In the genomic region with DNA sequence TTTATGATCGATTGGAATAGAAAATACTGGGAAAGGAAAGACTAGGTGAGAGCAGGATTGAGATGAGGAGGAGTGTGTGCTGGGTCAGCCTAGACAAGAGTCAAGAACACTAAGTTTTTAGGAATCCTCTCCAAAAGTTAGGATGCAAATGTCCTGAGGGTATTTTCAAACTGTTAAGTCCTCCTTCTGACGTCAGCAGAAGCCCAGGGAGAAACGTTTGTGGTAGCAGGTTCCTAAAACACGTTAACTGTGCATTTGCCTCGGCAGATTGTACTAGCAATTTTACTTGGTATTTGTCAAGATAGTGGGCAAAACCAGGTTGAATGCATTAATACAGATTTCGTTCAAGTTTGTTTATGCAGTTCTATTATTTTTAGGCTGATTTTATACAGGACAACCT, we compare ENCODE assay signal across 8 mouse cellular contexts. TPM values are rescaled to one million over a fixed set of nuclear protein-coding genes. Genes with fewer than 3 reads are reported as not detected.
DNase-seq lines count a peak whose midpoint lies in the region; ATAC-seq and TF ChIP-seq lines count a peak whose summit lies in the region.
"Had no signal": no experiment of that assay in that cellular context is flagged by ENCODE, and none has a peak within 500 bp of the region (broad histone marks: within the 10 kb centered on the region; RNA-seq: fewer than 3 reads in every experiment).

No protein-coding gene starts in this region.

- peak overlapping the region; percentile 79 for H3K4me3 ChIP-seq in midbrain, embryonic 10.5 days
- H3K4me3 ChIP-seq in midbrain, postnatal 0 days (ENCODE audit: low read depth, low read length): no peak overlapping the region
- peak overlapping the region; percentile 75 for H3K4me3 ChIP-seq in forebrain, embryonic 11.5 days (ENCODE audit: low read depth, low read length)
- peak overlapping the region; percentile 78 for H3K4me3 ChIP-seq in limb, embryonic 15.5 days

- no peak overlapping the region for H3K9ac ChIP-seq in midbrain, postnatal 0 days (replicated peaks; ENCODE audit: low read length, poor library complexity, severe bottlenecking)
- peak overlapping the region; percentile 78 for H3K9ac ChIP-seq in forebrain, embryonic 11.5 days (ENCODE audit: low read length)
- no peak overlapping the region for H3K9ac ChIP-seq in limb, embryonic 15.5 days

- H3K36me3 ChIP-seq in midbrain, embryonic 10.5 days: peaks cover 41% of the 10 kb centered on the region
- H3K36me3 ChIP-seq in midbrain, postnatal 0 days (ENCODE audit: insufficient read depth, low read length): no peaks in the 10 kb centered on the region
- peaks cover 5% of the 10 kb centered on the region; the same call in 1 of the 2 replicates for H3K36me3 ChIP-seq in forebrain, embryonic 11.5 days (ENCODE audit: control insufficient read depth, insufficient read depth, low read length)
- peaks cover 16% of the 10 kb centered on the region for H3K36me3 ChIP-seq in limb, embryonic 15.5 days

- TF ChIP-seq CTCF in midbrain, postnatal 0 days (IDR thresholded peaks at IDR 0.05): no peak

- H3K4me2 ChIP-seq in midbrain, postnatal 0 days (ENCODE audit: low read depth, low read length, poor library complexity, severe bottlenecking): no peak overlapping the region; the same call in 1 of the 2 replicates
- H3K4me2 ChIP-seq in forebrain, embryonic 11.5 days (ENCODE audit: low read depth, low read length, severe bottlenecking): peak overlapping the region; percentile 67
- H3K4me2 ChIP-seq in limb, embryonic 15.5 days: peak overlapping the region; percentile 77

- H3K27me3 ChIP-seq in midbrain, embryonic 10.5 days (ENCODE audit: low read depth, poor library complexity, severe bottlenecking): no peaks in the 10 kb centered on the region
- no peaks in the 10 kb centered on the region for H3K27me3 ChIP-seq in midbrain, postnatal 0 days (ENCODE audit: insufficient read depth, low read length)
- no peaks in the 10 kb centered on the region for H3K27me3 ChIP-seq in forebrain, embryonic 11.5 days (ENCODE audit: control insufficient read depth, insufficient read depth, low read length)
- no peaks in the 10 kb centered on the region for H3K27me3 ChIP-seq in limb, embryonic 15.5 days

- 27% methylated on average over 6 of the region's 6 CpGs for WGBS in midbrain, embryonic 10.5 days
- 20% methylated on average over 6 of the region's 6 CpGs for WGBS in midbrain, postnatal 0 days
- 23% methylated on average over 6 of the region's 6 CpGs for WGBS in forebrain, embryonic 11.5 days
- 11% methylated on average over 6 of the region's 6 CpGs for WGBS in limb, embryonic 15.5 days

- peak overlapping the region; percentile 93; the same call in 1 of the 2 replicates for H3K27ac ChIP-seq in midbrain, embryonic 10.5 days (replicated peaks)
- H3K27ac ChIP-seq in midbrain, postnatal 0 days (ENCODE audit: low read depth, low read length): no peak overlapping the region
- H3K27ac ChIP-seq in forebrain, embryonic 11.5 days (ENCODE audit: low read depth, low read length): no peak overlapping the region
- no peak overlapping the region for H3K27ac ChIP-seq in limb, embryonic 15.5 days

- DNase-seq in midbrain, embryonic 10.5 days (ENCODE audit: low spot score): no peak
- no peak for DNase-seq in midbrain, postnatal 0 days (ENCODE audit: low spot score)
- no peak for DNase-seq in forebrain, embryonic 11.5 days (ENCODE audit: low spot score)
- no peak for DNase-seq in urinary bladder, postnatal 10 days (ENCODE audit: low spot score)
- DNase-seq in left cerebral cortex, adult 18-20 months (ENCODE audit: low spot score in 2 of 2): no peak
- DNase-seq: gastrocnemius, postnatal 10 days had no signal

- ATAC-seq in midbrain, postnatal 0 days (ENCODE audit: low FRiP score): no peak
- ATAC-seq in forebrain, embryonic 11.5 days (replicated peaks; ENCODE audit: low FRiP score): no peak
- ATAC-seq in limb, embryonic 15.5 days (ENCODE audit: insufficient number of reproducible peaks, low FRiP score, low TSS enrichment, low read depth): no peak
- no peak for ATAC-seq in activated CD4-positive, CD25-positive, alpha-beta regulatory T cell, adult 4 months

- no peaks in the 10 kb centered on the region for H3K9me3 ChIP-seq in midbrain, embryonic 10.5 days (replicated peaks)
- no peaks in the 10 kb centered on the region for H3K9me3 ChIP-seq in midbrain, postnatal 0 days (ENCODE audit: low read length)
- no peaks in the 10 kb centered on the region for H3K9me3 ChIP-seq in forebrain, embryonic 11.5 days (ENCODE audit: control insufficient read depth, low read length)
- no peaks in the 10 kb centered on the region for H3K9me3 ChIP-seq in limb, embryonic 15.5 days

- H3K4me1 ChIP-seq in midbrain, embryonic 10.5 days: peaks cover 23% of the 10 kb centered on the region
- 0 out of 2 replicates have a peak, but pooled peaks cover 3% of the 10 kb centered on the region for H3K4me1 ChIP-seq in midbrain, postnatal 0 days (ENCODE audit: insufficient read depth, low read length)
- peaks cover 5% of the 10 kb centered on the region; the same call in 1 of the 2 replicates for H3K4me1 ChIP-seq in forebrain, embryonic 11.5 days (replicated peaks; ENCODE audit: control insufficient read depth, insufficient read depth, low read length)
- peaks cover 21% of the 10 kb centered on the region for H3K4me1 ChIP-seq in limb, embryonic 15.5 days

RNA-seq across cellular contexts. Expression of a gene that starts 1.0 kb away (rescaled TPM):
- 49.2 and 49.5 TPM in 2 replicates for polyA plus RNA-seq in midbrain, embryonic 10.5 days (2016; fragmentation: Nextera tagmentation; extraction: Ambion mirVana)
- 1.3 and 2.3 TPM in 2 replicates for total RNA-seq in midbrain, postnatal 0 days (2014; rRNA removed)
- polyA plus RNA-seq in midbrain, postnatal 0 days (2015; fragmentation: Nextera tagmentation; extraction: Ambion mirVana): 0.88 and 0.90 TPM in 2 replicates
- polyA plus RNA-seq in forebrain, embryonic 11.5 days (2014; fragmentation: Nextera tagmentation; extraction: Ambion mirVana): 51.6 and 61.3 TPM in 2 replicates
- 18.4 and 19.9 TPM in 2 replicates for polyA plus RNA-seq in limb, embryonic 15.5 days (2015; fragmentation: Nextera tagmentation; extraction: Ambion mirVana)
- polyA plus RNA-seq in activated CD4-positive, CD25-positive, alpha-beta regulatory T cell, adult 4 months (2017; shearing (Covaris generic)): 10 to 100 TPM; 11.9 to 14.7 TPM
- total RNA-seq in left cerebral cortex, adult 18-20 months (2021): not detected

RNA-seq across cellular contexts. Expression of a gene that starts 12.4 kb away (rescaled TPM):
- 1.5 and 2.2 TPM in 2 replicates for polyA plus RNA-seq in midbrain, embryonic 10.5 days (2016; fragmentation: Nextera tagmentation; extraction: Ambion mirVana)
- total RNA-seq in midbrain, postnatal 0 days (2014; rRNA removed): 5.4 and 6.5 TPM in 2 replicates
- 1.9 and 2.1 TPM in 2 replicates for polyA plus RNA-seq in midbrain, postnatal 0 days (2015; fragmentation: Nextera tagmentation; extraction: Ambion mirVana)
- 4.7 and 4.9 TPM in 2 replicates for polyA plus RNA-seq in forebrain, embryonic 11.5 days (2014; fragmentation: Nextera tagmentation; extraction: Ambion mirVana)
- 11.9 and 14.1 TPM in 2 replicates for polyA plus RNA-seq in limb, embryonic 15.5 days (2015; fragmentation: Nextera tagmentation; extraction: Ambion mirVana)
- polyA plus RNA-seq in activated CD4-positive, CD25-positive, alpha-beta regulatory T cell, adult 4 months (2017; shearing (Covaris generic)): under 1 TPM; 0.19 to 0.27 TPM
- 1 to 10 TPM; 5.3 TPM for total RNA-seq in left cerebral cortex, adult 18-20 months (2021)

RNA-seq across cellular contexts. Expression of a gene that starts 41.1 kb away (rescaled TPM):
- polyA plus RNA-seq in midbrain, embryonic 10.5 days (2016; fragmentation: Nextera tagmentation; extraction: Ambion mirVana): 0.12 TPM in 1 of 2 replicates, not detected in the other
- total RNA-seq in midbrain, postnatal 0 days (2014; rRNA removed): 0.16 TPM in 1 of 2 replicates, not detected in the other
- 0.12 and 0.51 TPM in 2 replicates for polyA plus RNA-seq in midbrain, postnatal 0 days (2015; fragmentation: Nextera tagmentation; extraction: Ambion mirVana)
- not detected in 2 replicates for polyA plus RNA-seq in forebrain, embryonic 11.5 days (2014; fragmentation: Nextera tagmentation; extraction: Ambion mirVana)
- 0.41 and 0.57 TPM in 2 replicates for polyA plus RNA-seq in limb, embryonic 15.5 days (2015; fragmentation: Nextera tagmentation; extraction: Ambion mirVana)
- under 1 TPM in 1 of 2 experiments, not detected in 1; 0.32 TPM for polyA plus RNA-seq in activated CD4-positive, CD25-positive, alpha-beta regulatory T cell, adult 4 months (2017; shearing (Covaris generic))
- not detected for total RNA-seq in left cerebral cortex, adult 18-20 months (2021)
